Mouse (Mus musculus): Measurements from ENCODE around the gene Lsm7. TPM values are rescaled to one million over a fixed set of nuclear protein-coding genes. Genes with fewer than 3 reads are reported as not detected.
A peak's percentile ranks its signal among the peaks of the same experiment; 100 is the strongest.
"Not testable (repeated sequence)": the region's sequence is repeated elsewhere in the genome, so short reads cannot be mapped to it uniquely, and the experiment has no call there.

Gene Lsm7
- polyA plus RNA-seq, 1 experiment, result 79.1 TPM

- TF ChIP-seq CTCF (IDR thresholded peaks at IDR 0.05; ENCODE audit: insufficient read depth, low read length) (no peak), POLR2A (IDR thresholded peaks at IDR 0.05; ENCODE audit: borderline replicate concordance, extremely low read depth, low read depth, low read length) (no peak)
- WGBS, result 35% methylated on average over 1 of the region's 1 CpGs
- no peak overlapping the region for H3K4me3 ChIP-seq (replicated peaks; ENCODE audit: extremely low read depth, low read depth, low read length)
- H3K4me1 ChIP-seq (ENCODE audit: control insufficient read depth, insufficient read depth, low read length), result no peaks in the 10 kb centered on the region; the same call in 1 of the 2 replicates
- DNase-seq, result no peak
Observed at GRCm38 (mm10) chr10:80829359-80830278, 25.4 kb downstream of the Lsm7 start.

- H3K4me3 ChIP-seq (replicated peaks; ENCODE audit: extremely low read depth, low read depth, low read length); H3K4me1 ChIP-seq (ENCODE audit: control insufficient read depth, insufficient read depth, low read length); DNase-seq: not testable (repeated sequence)
- 66% methylated on average over 7 of the region's 9 CpGs for WGBS
Observed at GRCm38 (mm10) chr10:80828587-80828986, 26.4 kb downstream of the Lsm7 start.

DNA sequence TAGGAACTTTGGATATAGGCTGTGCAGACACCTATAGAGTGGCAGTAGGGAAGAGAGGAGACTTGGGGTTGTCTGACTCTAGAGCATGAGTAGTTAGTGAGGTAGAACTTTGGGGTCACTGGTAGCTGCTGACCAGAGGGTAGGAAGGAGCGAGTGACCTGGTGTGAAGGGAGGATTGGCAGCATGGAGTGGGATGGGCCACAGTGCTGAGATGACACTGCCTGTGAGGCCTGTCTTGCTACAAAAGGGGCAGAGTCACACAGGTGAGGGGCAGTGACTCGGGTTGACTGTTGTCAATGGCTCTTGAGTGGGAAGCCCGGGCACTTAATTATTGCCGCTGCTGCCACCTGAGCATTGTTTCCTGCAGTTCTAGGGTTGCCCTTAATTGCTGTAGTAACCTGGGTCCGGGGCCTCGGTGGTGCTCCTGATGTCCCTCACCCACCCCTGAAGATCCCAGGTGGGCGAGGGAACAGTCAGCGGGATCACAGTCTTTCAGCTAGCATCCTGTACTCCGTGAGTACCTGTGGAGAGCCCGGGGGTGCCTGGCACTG is 27.1 kb downstream of the Lsm7 start:
- Histone ChIP-seq H3K4me1 (ENCODE audit: control insufficient read depth, insufficient read depth, low read length) (no peaks in the 10 kb centered on the region; the same call in 1 of the 2 replicates), H3K4me3 (replicated peaks; ENCODE audit: extremely low read depth, low read depth, low read length) (peak overlapping the region; percentile 52)
- WGBS, result 51% methylated on average over 10 of the region's 10 CpGs
- TF ChIP-seq POLR2A (IDR thresholded peaks at IDR 0.05; ENCODE audit: borderline replicate concordance, extremely low read depth, low read depth, low read length) (no peak), CTCF (IDR thresholded peaks at IDR 0.05; ENCODE audit: insufficient read depth, low read length) (no peak)
- DNase-seq, result no peak

DNA sequence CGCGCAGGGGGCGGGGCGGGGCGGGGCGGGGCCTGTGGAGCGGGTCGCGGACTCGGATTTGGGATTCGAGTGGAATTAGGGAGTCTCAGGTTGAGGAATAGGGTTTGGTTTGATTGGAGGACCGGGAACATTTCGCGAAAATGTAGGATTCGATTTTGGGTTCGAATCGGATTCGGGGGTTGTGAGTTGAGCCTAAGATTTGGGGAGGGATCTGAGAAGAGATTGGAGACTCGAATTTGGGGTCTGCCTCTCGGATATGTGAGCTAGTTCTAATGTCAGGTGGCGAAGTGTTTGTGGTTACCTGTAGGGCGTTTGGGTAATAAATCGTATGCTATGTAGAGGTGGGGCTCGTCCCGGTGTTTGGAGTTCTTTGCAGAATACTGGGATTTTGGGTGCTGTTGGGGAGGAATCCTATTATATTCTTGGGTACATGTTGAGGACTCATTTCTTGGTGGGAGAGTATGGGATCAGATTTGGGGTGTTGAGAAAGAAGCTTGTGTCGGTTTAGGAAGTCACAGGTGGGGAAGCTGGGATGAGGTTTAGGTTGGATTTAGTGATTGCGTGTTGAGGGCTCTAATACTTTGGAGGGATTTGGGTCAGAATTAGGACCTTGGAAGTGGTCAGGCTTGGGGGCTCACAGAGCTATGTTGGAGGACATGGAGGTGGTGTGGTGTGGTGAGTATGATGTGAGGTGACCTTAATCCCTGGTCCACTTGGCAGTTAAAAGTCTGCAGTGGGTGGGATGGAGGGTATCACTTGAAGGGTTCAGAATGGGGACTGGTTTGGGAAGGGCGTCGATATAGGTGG is 27.7 kb downstream of the Lsm7 start:
- Histone ChIP-seq H3K4me1 (ENCODE audit: control insufficient read depth, insufficient read depth, low read length) (no peaks in the 10 kb centered on the region; the same call in 1 of the 2 replicates), H3K4me3 (replicated peaks; ENCODE audit: extremely low read depth, low read depth, low read length) (peak overlapping the region; percentile 92)
- WGBS, result 4% methylated on average over 29 of the region's 29 CpGs
- no peak for DNase-seq
- TF ChIP-seq POLR2A (IDR thresholded peaks at IDR 0.05; ENCODE audit: borderline replicate concordance, extremely low read depth, low read depth, low read length), result no peak

- TF ChIP-seq CTCF (IDR thresholded peaks at IDR 0.05; ENCODE audit: insufficient read depth, low read length) (no peak), POLR2A (IDR thresholded peaks at IDR 0.05; ENCODE audit: borderline replicate concordance, extremely low read depth, low read depth, low read length) (peak; percentile 98)
- peak; percentile 98 for DNase-seq
- WGBS, result under 1% methylated on average over 81 of the region's 82 CpGs
- no peaks in the 10 kb centered on the region; the same call in 1 of the 2 replicates for H3K4me1 ChIP-seq (ENCODE audit: control insufficient read depth, insufficient read depth, low read length)
- peak within 1 kb of the TSS; percentile 92 for H3K4me3 ChIP-seq (replicated peaks; ENCODE audit: extremely low read depth, low read depth, low read length)
Observed at GRCm38 (mm10) chr10:80826151-80827062, 28.6 kb downstream of the Lsm7 start, which contains the start of gene Oaz1. TSS of gene Oaz1 (plus strand) at chr10:80826656.

- DNase-seq, result no peak
- TF ChIP-seq CTCF (IDR thresholded peaks at IDR 0.05; ENCODE audit: insufficient read depth, low read length) (no peak), POLR2A (IDR thresholded peaks at IDR 0.05; ENCODE audit: borderline replicate concordance, extremely low read depth, low read depth, low read length) (no peak)
- H3K4me3 ChIP-seq (replicated peaks; ENCODE audit: extremely low read depth, low read depth, low read length), result no peak overlapping the region
- WGBS, result 63% methylated on average over 2 of the region's 2 CpGs
- H3K4me1 ChIP-seq (ENCODE audit: control insufficient read depth, insufficient read depth, low read length), result no peaks in the 10 kb centered on the region; the same call in 1 of the 2 replicates
Observed at GRCm38 (mm10) chr10:80824827-80825226, 30.2 kb downstream of the Lsm7 start.

- TF ChIP-seq CTCF (IDR thresholded peaks at IDR 0.05; ENCODE audit: insufficient read depth, low read length) (no peak), POLR2A (IDR thresholded peaks at IDR 0.05; ENCODE audit: borderline replicate concordance, extremely low read depth, low read depth, low read length) (no peak)
- no peaks in the 10 kb centered on the region; the same call in 1 of the 2 replicates for H3K4me1 ChIP-seq (ENCODE audit: control insufficient read depth, insufficient read depth, low read length)
- no peak overlapping the region for H3K4me3 ChIP-seq (replicated peaks; ENCODE audit: extremely low read depth, low read depth, low read length)
- WGBS, result 42% methylated on average over 8 of the region's 8 CpGs
- DNase-seq, result no peak
Observed at GRCm38 (mm10) chr10:80823847-80824643, 31.0 kb downstream of the Lsm7 start.

GRCm38 (mm10) chr10:80823316-80823715 is 31.7 kb downstream of the Lsm7 start:
- H3K4me1 ChIP-seq (ENCODE audit: control insufficient read depth, insufficient read depth, low read length), result no peaks in the 10 kb centered on the region; the same call in 1 of the 2 replicates
- no peak for DNase-seq
- no peak for TF ChIP-seq POLR2A (IDR thresholded peaks at IDR 0.05; ENCODE audit: borderline replicate concordance, extremely low read depth, low read depth, low read length)
- no peak for TF ChIP-seq CTCF (IDR thresholded peaks at IDR 0.05; ENCODE audit: insufficient read depth, low read length)
- no peak overlapping the region for H3K4me3 ChIP-seq (replicated peaks; ENCODE audit: extremely low read depth, low read depth, low read length)
- 79% methylated on average over 1 of the region's 1 CpGs for WGBS

All from lung, adult 2 months (tissue).